Mouse (Mus musculus) adrenal gland, adult (tissue): ENCODE results near the gene Vmn1r20.
"Not testable (repeated sequence)": the region's sequence is repeated elsewhere in the genome, so short reads cannot be mapped to it uniquely, and the experiment has no call there.

Experiments
- DNase-seq, 2 experiments: peaks; one replicate each; pipeline ENCODE4 v3.0.0; 2022 to 2023; ENCODE audit warnings: low spot score in 1 of 2; ENCODE audit not compliant: inconsistent age in 2 of 2

Vmn1r20 gene

GRCm38 (mm10) chr6:57428630-57429029 lies at the start of gene Vmn1r20:
Gene Vmn1r20 (plus strand): TSS chr6:57428930.
- DNase-seq = no peak

DNA sequence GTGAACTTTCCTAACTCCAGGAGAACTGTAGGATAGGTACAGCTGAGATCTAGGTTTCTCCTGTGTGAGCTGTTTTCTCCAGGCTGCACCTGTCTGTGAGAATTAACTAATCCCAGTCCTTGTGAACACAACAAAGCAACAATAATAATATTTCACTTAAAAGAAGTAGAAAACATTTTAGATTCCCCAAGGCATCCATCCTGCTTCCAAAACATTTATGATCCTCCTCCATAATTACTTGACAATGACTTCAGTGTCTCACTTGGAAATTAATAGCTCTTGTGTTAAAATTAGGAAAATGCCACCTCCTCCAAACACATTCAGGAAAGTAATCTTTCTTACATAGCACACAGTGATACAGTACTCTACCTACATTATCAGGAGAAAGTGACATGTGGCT lies 33.0 kb upstream of the Vmn1r20 start, which contains the start of gene Vmn1r18:
TSS of gene Vmn1r18 (minus strand) at position 101 of the 400 bp plus-strand sequence.
- no peak for DNase-seq

DNA sequence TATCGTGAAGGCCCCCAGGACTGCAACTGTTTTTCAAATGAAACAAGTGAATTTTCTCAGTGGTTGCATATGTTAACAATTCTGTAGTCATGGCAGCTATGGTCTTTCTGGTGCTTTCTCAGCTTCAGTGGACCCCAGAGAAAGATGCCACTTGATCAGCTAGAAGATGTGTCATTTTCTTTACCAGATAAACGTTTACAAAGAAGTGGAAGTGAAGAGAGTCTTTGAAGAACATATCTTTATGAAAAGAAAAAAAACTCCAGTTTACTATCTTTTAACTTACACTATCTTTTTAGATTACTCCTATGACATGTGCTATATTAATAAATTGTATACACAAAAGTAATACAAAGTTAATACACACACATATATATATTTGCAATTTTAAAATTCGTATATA lies 25.2 kb upstream of the Vmn1r20 start, which contains the start of gene Vmn1r19:
TSS of gene Vmn1r19 (plus strand) at position 301 of the 400 bp plus-strand sequence.
- DNase-seq = not testable (repeated sequence)

DNA sequence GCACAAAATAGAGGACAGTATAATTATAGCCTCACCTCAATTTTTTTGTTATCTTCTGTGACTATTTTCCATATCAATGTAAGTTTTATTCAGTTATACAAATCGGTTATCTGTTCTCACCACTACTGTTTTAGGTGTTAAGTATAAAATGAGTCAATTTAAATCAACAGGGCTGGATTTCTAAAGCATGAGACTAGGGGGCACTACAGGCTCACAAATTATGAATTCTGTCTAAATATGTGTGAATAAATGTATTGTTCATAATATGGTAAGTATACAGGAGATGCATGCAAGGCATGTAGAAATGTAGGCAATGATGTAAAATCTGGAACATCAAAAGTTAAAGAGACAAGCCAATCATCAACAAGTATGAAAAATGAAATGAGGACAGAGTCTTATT lies 2.5 kb downstream of the Vmn1r20 start:
- peak in 1 of 2 experiments; percentile 66 for DNase-seq

- DNase-seq = not testable (repeated sequence)
Observed at GRCm38 (mm10) chr6:57468161-57468560, 39.4 kb downstream of the Vmn1r20 start.
